Comparison of ENCODE assay signal across 8 mouse cellular contexts in genomic region chr2:130423397-130424125, GRCm38 (mm10). TPM values are rescaled to one million over a fixed set of nuclear protein-coding genes. Genes with fewer than 3 reads are reported as not detected.
A peak's percentile ranks its signal among the peaks of the same experiment; 100 is the strongest.
DNase-seq lines count a peak whose midpoint lies in the region; ATAC-seq lines count a peak whose summit lies in the region.

No protein-coding gene starts in this region.

- peak; percentile 92 for DNase-seq in A20 (ENCODE audit: low read depth, low spot score)
- peak; percentile 86 for DNase-seq in adrenal gland, postnatal 10 days
- peak; percentile 81 for DNase-seq in embryonic facial prominence, embryonic 11.5 days (ENCODE audit: low spot score)
- peak; percentile 69 to 75 for DNase-seq in heart, adult 9 months (ENCODE audit: low spot score in 2 of 2)
- DNase-seq in kidney, adult 9 months: peak; percentile 77

- H3K36me3 ChIP-seq in embryonic facial prominence, embryonic 11.5 days (replicated peaks; ENCODE audit: control insufficient read depth, insufficient read depth, low read depth, low read length): 0 out of 2 replicates have a peak, but pooled peaks cover 2% of the 10 kb centered on the region
- H3K36me3 ChIP-seq in limb, embryonic 15.5 days: peaks cover 17% of the 10 kb centered on the region
- no peaks in the 10 kb centered on the region for H3K36me3 ChIP-seq in midbrain, embryonic 15.5 days (replicated peaks)
- H3K36me3 ChIP-seq in stomach, embryonic 14.5 days (ENCODE audit: control insufficient read depth, insufficient read depth, low read length): peaks cover 10% of the 10 kb centered on the region

- H3K4me2 ChIP-seq in embryonic facial prominence, embryonic 11.5 days (ENCODE audit: low read depth, low read length): peak overlapping the region; percentile 88
- peak overlapping the region; percentile 93 for H3K4me2 ChIP-seq in limb, embryonic 15.5 days
- peak overlapping the region; percentile 77 for H3K4me2 ChIP-seq in midbrain, embryonic 15.5 days
- H3K4me2 ChIP-seq in stomach, embryonic 14.5 days (replicated peaks; ENCODE audit: low read depth, low read length): peak overlapping the region; percentile 89

- peak; percentile 63 for ATAC-seq in embryonic facial prominence, embryonic 11.5 days (replicated peaks; ENCODE audit: insufficient number of reproducible peaks, low FRiP score, low TSS enrichment, low read depth)
- ATAC-seq in limb, embryonic 15.5 days (ENCODE audit: insufficient number of reproducible peaks, low FRiP score, low TSS enrichment, low read depth): peak; percentile 56
- peak; percentile 84 for ATAC-seq in midbrain, embryonic 15.5 days (replicated peaks)
- ATAC-seq in stomach, embryonic 14.5 days (ENCODE audit: insufficient number of reproducible peaks, insufficient read depth, low FRiP score, low read depth): peak; percentile 56

- H3K27ac ChIP-seq in embryonic facial prominence, embryonic 11.5 days (replicated peaks; ENCODE audit: low read depth, low read length): peak overlapping the region; percentile 77
- peak overlapping the region; percentile 95 for H3K27ac ChIP-seq in limb, embryonic 15.5 days
- peak overlapping the region; percentile 95 for H3K27ac ChIP-seq in midbrain, embryonic 15.5 days
- peak overlapping the region; percentile 82 for H3K27ac ChIP-seq in stomach, embryonic 14.5 days (ENCODE audit: low read length)

- H3K9me3 ChIP-seq in embryonic facial prominence, embryonic 11.5 days (replicated peaks; ENCODE audit: control insufficient read depth, low read length): no peaks in the 10 kb centered on the region
- no peaks in the 10 kb centered on the region for H3K9me3 ChIP-seq in limb, embryonic 15.5 days
- H3K9me3 ChIP-seq in midbrain, embryonic 15.5 days: no peaks in the 10 kb centered on the region
- no peaks in the 10 kb centered on the region for H3K9me3 ChIP-seq in stomach, embryonic 14.5 days (ENCODE audit: control insufficient read depth, low read depth, low read length)

- H3K4me1 ChIP-seq in embryonic facial prominence, embryonic 11.5 days (ENCODE audit: control insufficient read depth, insufficient read depth, low read length): no peaks in the 10 kb centered on the region
- peaks cover 35% of the 10 kb centered on the region for H3K4me1 ChIP-seq in limb, embryonic 15.5 days
- peaks cover 41% of the 10 kb centered on the region for H3K4me1 ChIP-seq in midbrain, embryonic 15.5 days
- H3K4me1 ChIP-seq in stomach, embryonic 14.5 days (ENCODE audit: control insufficient read depth, insufficient read depth, low read length): peaks cover 17% of the 10 kb centered on the region; the same call in 1 of the 2 replicates

- 18% methylated on average over 49 of the region's 49 CpGs for WGBS in embryonic facial prominence, embryonic 11.5 days
- 13% methylated on average over 49 of the region's 49 CpGs for WGBS in limb, embryonic 15.5 days
- WGBS in midbrain, embryonic 15.5 days: 14% methylated on average over 49 of the region's 49 CpGs
- 14% methylated on average over 49 of the region's 49 CpGs for WGBS in stomach, embryonic 14.5 days

- H3K27me3 ChIP-seq in embryonic facial prominence, embryonic 11.5 days (ENCODE audit: control insufficient read depth, insufficient read depth, low read length): no peaks in the 10 kb centered on the region
- no peaks in the 10 kb centered on the region for H3K27me3 ChIP-seq in limb, embryonic 15.5 days
- no peaks in the 10 kb centered on the region for H3K27me3 ChIP-seq in midbrain, embryonic 15.5 days (replicated peaks)
- no peaks in the 10 kb centered on the region for H3K27me3 ChIP-seq in stomach, embryonic 14.5 days (ENCODE audit: control insufficient read depth, insufficient read depth, low read length)

- peak overlapping the region; percentile 74 for H3K4me3 ChIP-seq in embryonic facial prominence, embryonic 11.5 days (ENCODE audit: low read depth, low read length)
- H3K4me3 ChIP-seq in limb, embryonic 15.5 days: peak overlapping the region; percentile 85
- H3K4me3 ChIP-seq in midbrain, embryonic 15.5 days: peak overlapping the region; percentile 60
- H3K4me3 ChIP-seq in stomach, embryonic 14.5 days (ENCODE audit: low read depth, low read length): peak overlapping the region; percentile 67

- H3K9ac ChIP-seq in embryonic facial prominence, embryonic 11.5 days (replicated peaks; ENCODE audit: low read length): peak overlapping the region; percentile 75
- peak overlapping the region; percentile 74 for H3K9ac ChIP-seq in limb, embryonic 15.5 days
- H3K9ac ChIP-seq in midbrain, embryonic 15.5 days: peak overlapping the region; percentile 79
- peak overlapping the region; percentile 67 for H3K9ac ChIP-seq in stomach, embryonic 14.5 days (replicated peaks; ENCODE audit: low read depth, low read length)

RNA-seq across cellular contexts. Expression of gene Vps16, which starts 0.6 kb away (rescaled TPM):
- 10 to 100 TPM; 57.5 to 58.1 TPM for total RNA-seq in adrenal gland, postnatal 10 days (2021)
- 81.9 and 84.8 TPM in 2 replicates for polyA plus RNA-seq in embryonic facial prominence, embryonic 11.5 days (2014; fragmentation: Nextera tagmentation; extraction: Ambion mirVana)
- polyA plus RNA-seq in limb, embryonic 15.5 days (2015; fragmentation: Nextera tagmentation; extraction: Ambion mirVana): 94.2 and 106 TPM in 2 replicates
- polyA plus RNA-seq in midbrain, embryonic 15.5 days (2015; fragmentation: Nextera tagmentation; extraction: Ambion mirVana): 108 and 111 TPM in 2 replicates
- 69.7 and 71.3 TPM in 2 replicates for polyA plus RNA-seq in stomach, embryonic 14.5 days (2014; fragmentation: Nextera tagmentation; extraction: Ambion mirVana)

RNA-seq across cellular contexts. Expression of gene Pced1a, which starts 0.9 kb away (rescaled TPM):
- 10 to 100 TPM; 12.3 to 14.3 TPM for total RNA-seq in adrenal gland, postnatal 10 days (2021)
- 10.0 and 10.3 TPM in 2 replicates for polyA plus RNA-seq in embryonic facial prominence, embryonic 11.5 days (2014; fragmentation: Nextera tagmentation; extraction: Ambion mirVana)
- 16.2 and 17.2 TPM in 2 replicates for polyA plus RNA-seq in limb, embryonic 15.5 days (2015; fragmentation: Nextera tagmentation; extraction: Ambion mirVana)
- polyA plus RNA-seq in midbrain, embryonic 15.5 days (2015; fragmentation: Nextera tagmentation; extraction: Ambion mirVana): 13.4 and 16.1 TPM in 2 replicates
- 12.4 and 12.9 TPM in 2 replicates for polyA plus RNA-seq in stomach, embryonic 14.5 days (2014; fragmentation: Nextera tagmentation; extraction: Ambion mirVana)

RNA-seq across cellular contexts. Expression of gene Tmem239, which starts 17.3 kb away (rescaled TPM):
- total RNA-seq in adrenal gland, postnatal 10 days (2021): not detected
- polyA plus RNA-seq in embryonic facial prominence, embryonic 11.5 days (2014; fragmentation: Nextera tagmentation; extraction: Ambion mirVana): not detected in 2 replicates
- polyA plus RNA-seq in limb, embryonic 15.5 days (2015; fragmentation: Nextera tagmentation; extraction: Ambion mirVana): 0.14 and 0.15 TPM in 2 replicates
- 0.22 TPM in 1 of 2 replicates, not detected in the other for polyA plus RNA-seq in midbrain, embryonic 15.5 days (2015; fragmentation: Nextera tagmentation; extraction: Ambion mirVana)
- polyA plus RNA-seq in stomach, embryonic 14.5 days (2014; fragmentation: Nextera tagmentation; extraction: Ambion mirVana): not detected in 2 replicates

RNA-seq across cellular contexts. Expression of gene 1700020A23Rik, which starts 18.5 kb away (rescaled TPM):
- not detected for total RNA-seq in adrenal gland, postnatal 10 days (2021)
- polyA plus RNA-seq in embryonic facial prominence, embryonic 11.5 days (2014; fragmentation: Nextera tagmentation; extraction: Ambion mirVana): not detected in 2 replicates
- 0.37 TPM in 1 of 2 replicates, not detected in the other for polyA plus RNA-seq in limb, embryonic 15.5 days (2015; fragmentation: Nextera tagmentation; extraction: Ambion mirVana)
- polyA plus RNA-seq in midbrain, embryonic 15.5 days (2015; fragmentation: Nextera tagmentation; extraction: Ambion mirVana): 0.69 TPM in 1 of 2 replicates, not detected in the other
- not detected in 2 replicates for polyA plus RNA-seq in stomach, embryonic 14.5 days (2014; fragmentation: Nextera tagmentation; extraction: Ambion mirVana)

RNA-seq across cellular contexts. Expression of gene Gm28372, which starts 18.5 kb away (rescaled TPM):
- total RNA-seq in adrenal gland, postnatal 10 days (2021): not detected
- not detected in 2 replicates for polyA plus RNA-seq in embryonic facial prominence, embryonic 11.5 days (2014; fragmentation: Nextera tagmentation; extraction: Ambion mirVana)
- polyA plus RNA-seq in limb, embryonic 15.5 days (2015; fragmentation: Nextera tagmentation; extraction: Ambion mirVana): not detected in 2 replicates
- polyA plus RNA-seq in midbrain, embryonic 15.5 days (2015; fragmentation: Nextera tagmentation; extraction: Ambion mirVana): 0.28 and 0.29 TPM in 2 replicates
- 0.13 TPM in 1 of 2 replicates, not detected in the other for polyA plus RNA-seq in stomach, embryonic 14.5 days (2014; fragmentation: Nextera tagmentation; extraction: Ambion mirVana)

Comparison
In these comparisons a context has a peak if more than half of its experiments do, and no peak if none do; other contexts are left out.
1. Peak in every context shown above with its lines: DNase-seq, ATAC-seq, H3K4me3 ChIP-seq and H3K27ac ChIP-seq.